Comparison of ENCODE assay signal across 26 mouse cellular contexts in the genomic region with DNA sequence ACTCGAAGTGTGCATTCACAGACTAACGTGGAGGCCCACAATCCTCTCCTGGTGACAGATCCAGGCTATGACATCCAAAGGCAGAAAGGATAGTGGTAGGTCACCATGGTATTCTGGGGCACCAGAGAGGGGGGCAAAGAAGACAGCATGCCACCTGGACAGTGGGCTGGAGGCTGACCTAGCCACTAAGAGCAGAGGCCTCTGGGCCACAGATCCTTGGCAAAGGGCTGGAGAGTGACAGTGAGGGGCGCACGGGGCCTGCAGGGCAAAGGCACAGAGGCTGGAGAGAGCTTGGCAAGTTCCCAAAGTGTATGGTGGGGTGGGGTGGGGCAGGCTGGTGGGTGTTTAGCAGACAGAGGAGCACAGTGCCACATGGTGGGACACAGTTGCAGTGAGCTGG. TPM values are rescaled to one million over a fixed set of nuclear protein-coding genes. Genes with fewer than 3 reads are reported as not detected.
DNase-seq lines count a peak whose midpoint lies in the region; ATAC-seq lines count a peak whose summit lies in the region.
"Had no signal": no experiment of that assay in that cellular context is flagged by ENCODE, and none has a peak within 500 bp of the region (broad histone marks: within the 10 kb centered on the region; RNA-seq: fewer than 3 reads in every experiment).

No protein-coding gene starts in this region.

- peak; percentile 5 for DNase-seq in gastrocnemius, postnatal 14 days
- no peak for DNase-seq in gastrocnemius, adult 8-10 months (ENCODE audit: low spot score in 2 of 2)
- peak; percentile 28 to 29 for DNase-seq in right cerebral cortex, postnatal 10 days (ENCODE audit: low spot score in 2 of 2)
- no peak for DNase-seq in right cerebral cortex, postnatal 14 days
- DNase-seq in embryonic facial prominence, embryonic 10.5 days (ENCODE audit: low spot score): no peak
- no peak for DNase-seq in adrenal gland, adult 2 months
- DNase-seq: B cell, adult 2 months; kidney, adult 11 months; layer of hippocampus, adult 9-11 months; liver, embryonic 13.5 days; lung, embryonic 14.5 days; spleen, adult 18-20 months had no signal

- no peaks in the 10 kb centered on the region for H3K27me3 ChIP-seq in hindbrain, embryonic 13.5 days
- H3K27me3 ChIP-seq in hindbrain, embryonic 12.5 days: no peaks in the 10 kb centered on the region
- no peaks in the 10 kb centered on the region for H3K27me3 ChIP-seq in embryonic facial prominence, embryonic 10.5 days (replicated peaks; ENCODE audit: low read depth, poor library complexity, severe bottlenecking)
- H3K27me3 ChIP-seq: CH12.LX; limb, embryonic 13.5 days; liver, embryonic 13.5 days; Patski had no signal

- no peaks in the 10 kb centered on the region for H3K9me3 ChIP-seq in hindbrain, embryonic 13.5 days
- no peaks in the 10 kb centered on the region for H3K9me3 ChIP-seq in hindbrain, embryonic 12.5 days (replicated peaks)
- no peaks in the 10 kb centered on the region for H3K9me3 ChIP-seq in embryonic facial prominence, embryonic 10.5 days
- H3K9me3 ChIP-seq: forebrain, embryonic 10.5 days; G1E; limb, embryonic 13.5 days; liver, embryonic 13.5 days had no signal

- intact Hi-C loops in gastrocnemius, postnatal 14 days (cut with DNase I; ENCODE audit: low total_unique reads): no loop called here

- no peak overlapping the region for H3K4me3 ChIP-seq in hindbrain, embryonic 13.5 days
- H3K4me3 ChIP-seq in hindbrain, embryonic 12.5 days: no peak overlapping the region
- H3K4me3 ChIP-seq in embryonic facial prominence, embryonic 10.5 days: 0 out of 2 replicates have a peak overlapping the region, but pooled peaks have one; percentile 1
- H3K4me3 ChIP-seq: forebrain, embryonic 10.5 days; limb, embryonic 13.5 days; liver, embryonic 13.5 days; myocyte had no signal

- H3K4me2 ChIP-seq in hindbrain, embryonic 13.5 days: no peak overlapping the region
- H3K4me2 ChIP-seq in hindbrain, embryonic 12.5 days (replicated peaks): no peak overlapping the region
- H3K4me2 ChIP-seq: limb, embryonic 13.5 days; liver, embryonic 13.5 days; lung, embryonic 14.5 days had no signal

- H3K36me3 ChIP-seq in hindbrain, embryonic 13.5 days: peaks cover 65% of the 10 kb centered on the region
- peaks cover 61% of the 10 kb centered on the region for H3K36me3 ChIP-seq in hindbrain, embryonic 12.5 days
- peaks cover 71% of the 10 kb centered on the region for H3K36me3 ChIP-seq in embryonic facial prominence, embryonic 10.5 days (replicated peaks)

- no peak overlapping the region for H3K27ac ChIP-seq in hindbrain, embryonic 13.5 days
- H3K27ac ChIP-seq in hindbrain, embryonic 12.5 days: no peak overlapping the region
- no peak overlapping the region for H3K27ac ChIP-seq in embryonic facial prominence, embryonic 10.5 days (replicated peaks)
- H3K27ac ChIP-seq: forebrain, embryonic 10.5 days; limb, embryonic 13.5 days; liver, embryonic 13.5 days had no signal

- 0 out of 2 replicates have a peak overlapping the region, but pooled peaks have one; percentile 13 for H3K9ac ChIP-seq in hindbrain, embryonic 13.5 days
- H3K9ac ChIP-seq in hindbrain, embryonic 12.5 days: no peak overlapping the region
- H3K9ac ChIP-seq: limb, embryonic 13.5 days; liver, embryonic 13.5 days; lung, embryonic 14.5 days had no signal

- no peak for ATAC-seq in hindbrain, embryonic 13.5 days (ENCODE audit: low FRiP score)
- ATAC-seq in hindbrain, embryonic 12.5 days (ENCODE audit: low FRiP score): no peak
- ATAC-seq: forebrain, embryonic 16.5 days; midbrain, embryonic 16.5 days; Patski had no signal

- WGBS in hindbrain, embryonic 13.5 days: 88% methylated on average over 4 of the region's 4 CpGs
- WGBS in hindbrain, embryonic 12.5 days: 92% methylated on average over 4 of the region's 4 CpGs
- WGBS in embryonic facial prominence, embryonic 10.5 days: 94% methylated on average over 4 of the region's 4 CpGs

- peaks cover 37% of the 10 kb centered on the region for H3K4me1 ChIP-seq in hindbrain, embryonic 13.5 days (replicated peaks)
- peaks cover 13% of the 10 kb centered on the region for H3K4me1 ChIP-seq in hindbrain, embryonic 12.5 days
- peaks cover 17% of the 10 kb centered on the region for H3K4me1 ChIP-seq in embryonic facial prominence, embryonic 10.5 days

RNA-seq across cellular contexts. Expression of gene Emc10, which starts 6.0 kb away (rescaled TPM):
- 10 to 100 TPM; 44.1 to 48.8 TPM for total RNA-seq in gastrocnemius, postnatal 14 days (2021)
- 10 to 100 TPM; 48.6 to 53.7 (median 51.8) TPM for total RNA-seq in gastrocnemius, adult 8-10 months (2022)
- 121 and 126 TPM in 2 replicates for polyA plus RNA-seq in hindbrain, embryonic 13.5 days (2015; fragmentation: Nextera tagmentation; extraction: Ambion mirVana)
- polyA plus RNA-seq in hindbrain, embryonic 12.5 days (2016; fragmentation: Nextera tagmentation; extraction: Ambion mirVana): 134 and 142 TPM in 2 replicates
- polyA plus RNA-seq in embryonic facial prominence, embryonic 10.5 days (2016; fragmentation: Nextera tagmentation; extraction: Ambion mirVana): 82.7 and 85.8 TPM in 2 replicates
- 100 to 1,000 TPM in 1 of 2 experiments, 10 to 100 TPM in 1; 77.9 to 101 TPM for total RNA-seq in adrenal gland, adult 2 months (2021)
- 516 and 555 TPM in 2 replicates for polyA plus RNA-seq in adrenal gland, adult 2 months (2012; rRNA removed)

RNA-seq across cellular contexts. Expression of gene Fam71e1, which starts 6.1 kb away (rescaled TPM):
- 1 to 10 TPM; 3.8 to 4.7 TPM for total RNA-seq in gastrocnemius, postnatal 14 days (2021)
- 1 to 10 TPM; 3.4 to 5.4 (median 4.4) TPM for total RNA-seq in gastrocnemius, adult 8-10 months (2022)
- polyA plus RNA-seq in hindbrain, embryonic 13.5 days (2015; fragmentation: Nextera tagmentation; extraction: Ambion mirVana): 32.2 and 37.4 TPM in 2 replicates
- 25.2 and 26.0 TPM in 2 replicates for polyA plus RNA-seq in hindbrain, embryonic 12.5 days (2016; fragmentation: Nextera tagmentation; extraction: Ambion mirVana)
- polyA plus RNA-seq in embryonic facial prominence, embryonic 10.5 days (2016; fragmentation: Nextera tagmentation; extraction: Ambion mirVana): 13.5 and 14.4 TPM in 2 replicates
- 1 to 10 TPM; 8.3 to 9.1 TPM for total RNA-seq in adrenal gland, adult 2 months (2021)
- polyA plus RNA-seq in adrenal gland, adult 2 months (2012; rRNA removed): 28.6 and 30.9 TPM in 2 replicates
- total RNA-seq: common myeloid progenitor, adult 5-6 weeks had no signal

RNA-seq across cellular contexts. Expression of gene Josd2, which starts 22.5 kb away (rescaled TPM):
- 10 to 100 TPM; 60.2 to 73.5 TPM for total RNA-seq in gastrocnemius, postnatal 14 days (2021)
- total RNA-seq in gastrocnemius, adult 8-10 months (2022): 10 to 100 TPM; 48.9 to 66.1 (median 56.3) TPM
- 45.8 and 46.2 TPM in 2 replicates for polyA plus RNA-seq in hindbrain, embryonic 13.5 days (2015; fragmentation: Nextera tagmentation; extraction: Ambion mirVana)
- polyA plus RNA-seq in hindbrain, embryonic 12.5 days (2016; fragmentation: Nextera tagmentation; extraction: Ambion mirVana): 60.5 and 65.1 TPM in 2 replicates
- polyA plus RNA-seq in embryonic facial prominence, embryonic 10.5 days (2016; fragmentation: Nextera tagmentation; extraction: Ambion mirVana): 80.3 and 85.1 TPM in 2 replicates
- total RNA-seq in adrenal gland, adult 2 months (2021): 10 to 100 TPM; 51.2 to 61.7 TPM
- 171 and 179 TPM in 2 replicates for polyA plus RNA-seq in adrenal gland, adult 2 months (2012; rRNA removed)

RNA-seq across cellular contexts. Expression of gene Aspdh, which starts 25.1 kb away (rescaled TPM):
- not detected for total RNA-seq in gastrocnemius, postnatal 14 days (2021)
- total RNA-seq in gastrocnemius, adult 8-10 months (2022): under 1 TPM in 1 of 4 experiments, not detected in 3; 0.29 TPM
- polyA plus RNA-seq in hindbrain, embryonic 13.5 days (2015; fragmentation: Nextera tagmentation; extraction: Ambion mirVana): 5.6 and 6.5 TPM in 2 replicates
- 1.3 and 3.9 TPM in 2 replicates for polyA plus RNA-seq in hindbrain, embryonic 12.5 days (2016; fragmentation: Nextera tagmentation; extraction: Ambion mirVana)
- 0.64 TPM in 1 of 2 replicates, not detected in the other for polyA plus RNA-seq in embryonic facial prominence, embryonic 10.5 days (2016; fragmentation: Nextera tagmentation; extraction: Ambion mirVana)
- total RNA-seq in adrenal gland, adult 2 months (2021): under 1 TPM in 1 of 2 experiments, not detected in 1; 0.75 TPM
- 0.91 and 2.4 TPM in 2 replicates for polyA plus RNA-seq in adrenal gland, adult 2 months (2012; rRNA removed)
- total RNA-seq: adrenal gland, adult 18-20 months; CH12.LX; common myeloid progenitor, adult 5-6 weeks; G1E; megakaryocyte, adult 5-6 weeks had no signal
- polyA plus RNA-seq: G1E, myocyte, Patski had no signal

RNA-seq across cellular contexts. Expression of gene Mybpc2, which starts 34.2 kb away (rescaled TPM):
- 1,000 to 10,000 TPM; 3,999 to 4,490 TPM for total RNA-seq in gastrocnemius, postnatal 14 days (2021)
- 1,000 to 10,000 TPM; 5,017 to 5,674 (median 5,484) TPM for total RNA-seq in gastrocnemius, adult 8-10 months (2022)
- 0.08 and 0.18 TPM in 2 replicates for polyA plus RNA-seq in hindbrain, embryonic 13.5 days (2015; fragmentation: Nextera tagmentation; extraction: Ambion mirVana)
- 0.22 TPM in 1 of 2 replicates, not detected in the other for polyA plus RNA-seq in hindbrain, embryonic 12.5 days (2016; fragmentation: Nextera tagmentation; extraction: Ambion mirVana)
- polyA plus RNA-seq in embryonic facial prominence, embryonic 10.5 days (2016; fragmentation: Nextera tagmentation; extraction: Ambion mirVana): 0.04 and 0.08 TPM in 2 replicates
- under 1 TPM in 1 of 2 experiments, not detected in 1; 0.24 TPM for total RNA-seq in adrenal gland, adult 2 months (2021)
- not detected in 2 replicates for polyA plus RNA-seq in adrenal gland, adult 2 months (2012; rRNA removed)
- total RNA-seq: common myeloid progenitor, adult 5-6 weeks; left cerebral cortex, postnatal 25 days; megakaryocyte, adult 5-6 weeks had no signal
- polyA plus RNA-seq: G1E; liver, embryonic 13.5 days had no signal

Comparison
In these comparisons a context has a peak if more than half of its experiments do, and no peak if none do; other contexts are left out.
1. DNase-seq: peak in gastrocnemius, postnatal 14 days (single experiment) and right cerebral cortex, postnatal 10 days (2 of 2); none in gastrocnemius, adult 8-10 months (0 of 2), right cerebral cortex, postnatal 14 days (single experiment), embryonic facial prominence, embryonic 10.5 days (single experiment) and adrenal gland, adult 2 months (single experiment).